Mouse (Mus musculus) forebrain, postnatal 0 days (tissue): ENCODE results near the gene Mlh3. TPM values are rescaled to one million over a fixed set of nuclear protein-coding genes. Genes with fewer than 3 reads are reported as not detected.

Experiments used
- ATAC-seq: fragments of 200-750 bp; cut with Nextera tagmentation; 2 replicates; pipeline ENCODE4 v1.8.0; 2017; ENCODE audit warnings: mild to moderate bottlenecking, moderate library complexity
- DNase-seq: peaks from one replicate; pipeline ENCODE4 v3.0.0-alpha.2; 2015
- H3K27ac ChIP-seq: fragments of 300-500 bp; sonication (generic); 2 replicates; pipeline ENCODE4 v1.5.1; 2014; ENCODE audit warnings: low read depth, mild to moderate bottlenecking, antibody characterized with exemption, low read length, moderate library complexity, mixed read lengths
- H3K27me3 ChIP-seq: fragments of 300-500 bp; sonication (generic); 2 replicates; pipeline ENCODE4 v1.6.1; 2014; ENCODE audit warnings: mild to moderate bottlenecking, low read length, mixed read lengths; ENCODE audit not compliant: insufficient read depth
- H3K36me3 ChIP-seq: fragments of 300-500 bp; sonication (generic); 2 replicates; pipeline ENCODE4 v1.6.1; 2014; ENCODE audit warnings: mild to moderate bottlenecking, moderate library complexity; ENCODE audit not compliant: insufficient read depth
- H3K4me1 ChIP-seq: fragments of 300-500 bp; sonication (generic); 2 replicates; pipeline ENCODE4 v1.6.1; 2014; ENCODE audit warnings: antibody characterized with exemption; ENCODE audit not compliant: insufficient read depth
- H3K4me2 ChIP-seq: fragments of 300-500 bp; sonication (generic); 2 replicates; pipeline ENCODE4 v1.6.1; 2014; ENCODE audit warnings: low read depth, mild to moderate bottlenecking, moderate library complexity
- H3K4me3 ChIP-seq: fragments of 300-500 bp; sonication (generic); 2 replicates; pipeline ENCODE4 v1.5.1; 2014; ENCODE audit warnings: low read depth, low read length, mixed read lengths
- H3K9ac ChIP-seq: fragments of 300-500 bp; sonication (generic); 2 replicates; pipeline ENCODE4 v1.6.1; 2014; ENCODE audit warnings: mild to moderate bottlenecking
- H3K9me3 ChIP-seq: fragments of 300-500 bp; sonication (generic); 2 replicates; pipeline ENCODE4 v1.6.1; 2016; ENCODE audit warnings: low read length
- CTCF ChIP-seq: sonication (generic); IDR thresholded peaks from 2 replicates; pipeline ENCODE4 v1.5.1; 2016; ENCODE audit warnings: antibody characterized with exemption, control low read depth, low read depth
- WGBS: fragments of 180-500 bp; shearing (Covaris S2); extraction: QIAGEN DNeasy Blood & Tissue Kit; methylation state at CpG from one replicate; pipeline ENCODE4 v1.1.7; 2014; 5-methylcytosine and 5-hydroxymethylcytosine counted together
- polyA plus RNA-seq: library from polyadenylated mRNA; unstranded; fragments of >200 nt; fragmentation: Nextera tagmentation; extraction: Ambion mirVana; gene quantifications from 2 replicates; pipeline ENCODE4 v1.2.1, GENCODE M21; 2015
- total RNA-seq: library from RNA; depleted of rRNA; stranded (reverse); fragments of >200 nt; gene quantifications from 2 replicates; pipeline ENCODE4 v1.2.3, GENCODE M21; 2014

Mlh3 gene
- total and polyA plus RNA-seq, 2 experiments from 2014 or later: 5.8 to 10.5 TPM

DNA sequence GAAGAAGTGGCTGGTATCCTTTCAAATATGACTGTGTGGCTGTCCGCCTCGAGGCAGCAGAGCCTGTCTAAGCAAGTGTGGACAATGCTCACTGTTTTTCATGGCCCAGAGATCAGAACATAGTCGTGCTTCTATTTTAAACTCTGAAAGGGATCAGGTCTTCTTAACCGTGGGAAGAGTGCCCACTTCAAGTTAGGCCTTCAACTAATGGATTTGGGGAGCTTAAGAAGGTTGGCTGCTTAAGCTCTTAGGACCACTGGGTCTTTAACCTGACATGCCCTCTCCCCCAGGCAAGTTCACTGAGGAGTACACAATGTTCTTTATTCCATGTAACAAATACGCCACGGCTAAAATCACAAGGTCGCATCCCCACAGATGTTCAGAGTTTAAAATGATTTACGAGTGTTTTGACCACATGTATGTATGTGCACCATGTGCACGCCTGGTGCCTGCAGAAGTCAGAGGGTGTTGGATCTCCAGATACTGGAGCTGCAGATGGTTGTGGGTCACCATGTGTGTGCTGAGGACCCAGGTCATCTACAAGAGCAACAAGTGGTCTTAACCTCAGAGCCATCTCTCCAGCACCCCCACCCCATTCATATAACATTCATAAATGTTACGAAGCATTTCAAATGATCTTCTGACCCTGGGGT, 27.1 kb upstream of the Mlh3 start:
- WGBS: 78% methylated on average over 10 of the region's 10 CpGs
- peaks cover 26% of the 10 kb centered on the region for H3K36me3 ChIP-seq
- no peak overlapping the region for H3K27ac ChIP-seq
- DNase-seq: no peak
- no peak for TF ChIP-seq CTCF
- H3K4me1 ChIP-seq: no peaks in the 10 kb centered on the region
- H3K4me3 ChIP-seq: no peak overlapping the region
- no peak overlapping the region for H3K4me2 ChIP-seq
- H3K9me3 ChIP-seq: no peaks in the 10 kb centered on the region
- H3K9ac ChIP-seq: no peak overlapping the region
- H3K27me3 ChIP-seq: no peaks in the 10 kb centered on the region
- ATAC-seq: no peak

DNA sequence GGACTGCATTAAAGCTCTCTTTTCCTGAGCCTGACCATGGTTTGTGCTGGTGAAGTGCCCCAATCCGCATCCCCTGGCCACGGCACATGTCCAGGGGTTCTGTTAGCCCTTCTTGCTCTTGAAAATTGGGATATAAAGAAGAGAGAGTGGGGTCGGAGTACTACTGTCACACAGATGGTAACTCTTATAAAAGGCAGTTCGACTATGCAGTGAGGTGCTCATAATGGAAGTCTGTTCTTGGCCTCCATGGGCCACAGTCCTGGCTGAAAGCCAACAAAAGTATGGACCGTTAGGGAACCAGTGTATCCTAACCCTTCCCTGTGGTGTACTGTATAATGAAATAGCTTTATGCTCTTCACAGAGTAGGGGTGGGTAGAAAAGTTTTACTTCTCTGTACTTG, 26.5 kb upstream of the Mlh3 start:
- Histone ChIP-seq H3K27ac (no peak overlapping the region), H3K36me3 (peaks cover 22% of the 10 kb centered on the region), H3K27me3 (no peaks in the 10 kb centered on the region), H3K4me1 (no peaks in the 10 kb centered on the region), H3K9ac (no peak overlapping the region), H3K9me3 (no peaks in the 10 kb centered on the region), H3K4me3 (no peak overlapping the region), H3K4me2 (no peak overlapping the region)
- ATAC-seq (no peak), DNase-seq (no peak)
- WGBS: 76% methylated on average over 5 of the region's 5 CpGs
- no peak for TF ChIP-seq CTCF

DNA sequence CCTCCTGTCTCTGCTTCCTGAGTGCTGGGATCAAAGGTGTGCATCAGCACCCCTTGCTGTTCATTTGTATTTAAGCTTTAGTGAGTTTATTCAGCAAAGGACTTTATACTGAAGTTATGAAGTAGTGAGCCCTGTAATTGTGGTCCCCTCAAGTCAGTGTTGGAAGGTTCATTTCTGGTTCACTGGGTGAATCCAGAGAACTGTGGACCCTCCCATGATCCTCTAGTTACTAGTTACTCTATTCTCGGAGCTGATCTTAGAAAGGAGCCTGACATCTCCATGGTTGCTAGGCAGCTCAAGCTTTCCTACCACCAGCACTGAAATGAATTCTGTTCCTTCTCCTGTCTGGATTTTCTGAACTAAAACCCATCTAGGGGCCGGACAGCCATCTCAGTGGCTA, 25.1 kb upstream of the Mlh3 start:
- Histone ChIP-seq H3K4me2 (no peak overlapping the region), H3K4me1 (no peaks in the 10 kb centered on the region), H3K9me3 (no peaks in the 10 kb centered on the region), H3K4me3 (no peak overlapping the region), H3K27ac (no peak overlapping the region), H3K9ac (no peak overlapping the region), H3K27me3 (no peaks in the 10 kb centered on the region), H3K36me3 (peaks cover 8% of the 10 kb centered on the region)
- no peak for TF ChIP-seq CTCF
- ATAC-seq: no peak
- 91% methylated on average over 2 of the region's 2 CpGs for WGBS
- no peak for DNase-seq

DNA sequence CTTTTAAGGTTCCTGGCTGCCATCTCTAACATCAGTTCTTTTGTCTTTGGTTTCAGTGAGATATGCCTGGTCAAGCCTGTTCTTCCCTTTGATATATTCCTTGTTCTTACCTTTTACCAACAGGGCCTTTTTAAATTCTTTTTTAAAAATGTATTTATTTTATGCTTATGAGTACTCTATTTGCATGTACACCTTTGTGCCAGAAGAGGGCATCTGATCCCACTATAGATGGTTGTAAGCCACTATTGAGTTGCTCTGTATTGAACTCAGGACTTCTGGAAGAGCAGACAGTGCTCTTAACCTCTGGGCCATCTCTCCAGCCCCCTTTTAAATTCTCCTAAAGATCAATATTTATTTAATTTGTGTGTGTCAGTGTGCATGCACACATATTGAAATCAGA, 22.5 kb upstream of the Mlh3 start:
- Histone ChIP-seq H3K27ac (no peak overlapping the region), H3K4me2 (no peak overlapping the region), H3K27me3 (no peaks in the 10 kb centered on the region), H3K4me3 (no peak overlapping the region), H3K36me3 (no peaks in the 10 kb centered on the region), H3K9ac (no peak overlapping the region), H3K9me3 (no peaks in the 10 kb centered on the region), H3K4me1 (0 out of 2 replicates have a peak, but pooled peaks cover 5% of the 10 kb centered on the region)
- ATAC-seq (no peak), DNase-seq (no peak)
- no peak for TF ChIP-seq CTCF

DNA sequence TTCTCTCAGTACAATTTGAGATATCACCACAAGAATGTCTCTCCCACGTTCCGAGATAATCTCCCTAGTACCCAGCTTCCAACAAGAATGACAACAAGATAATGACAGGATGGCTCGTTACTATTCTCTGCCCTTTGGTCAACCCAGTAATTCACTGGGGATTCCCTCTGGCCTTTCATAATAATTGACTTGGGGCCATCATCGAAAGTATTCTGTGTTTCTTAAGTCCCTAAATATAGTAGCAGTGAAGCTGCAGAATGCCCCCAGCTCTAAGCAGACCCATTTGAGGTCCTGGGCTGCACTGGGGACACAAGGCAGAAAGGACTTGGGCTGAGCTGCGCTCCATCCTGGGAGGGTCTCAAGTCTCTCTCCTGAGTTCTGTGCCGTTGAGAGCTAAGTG, 21.9 kb upstream of the Mlh3 start:
- H3K9me3 ChIP-seq: no peaks in the 10 kb centered on the region
- DNase-seq: no peak
- no peak overlapping the region for H3K9ac ChIP-seq

DNA sequence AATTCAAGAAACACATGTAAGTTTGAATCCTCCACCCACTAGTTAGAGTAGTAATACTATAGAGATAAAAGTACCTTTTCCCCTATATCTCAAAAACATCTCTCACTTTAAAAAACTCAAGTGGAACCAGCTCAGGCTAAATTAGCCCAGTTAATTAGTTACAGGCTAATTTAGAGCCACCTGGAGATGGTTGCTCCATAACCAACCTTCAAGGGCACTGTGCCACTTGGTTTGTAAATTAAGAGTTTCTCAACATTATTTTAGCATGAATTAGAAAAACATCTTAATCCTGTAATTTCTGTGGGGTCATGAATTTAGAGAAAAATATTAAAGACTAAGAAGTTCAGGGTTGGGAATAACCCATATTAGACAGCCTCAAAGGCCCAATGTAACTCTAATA, 21.1 kb upstream of the Mlh3 start:
- TF ChIP-seq CTCF: no peak
- Histone ChIP-seq H3K9ac (no peak overlapping the region), H3K4me2 (no peak overlapping the region), H3K27ac (no peak overlapping the region), H3K4me3 (no peak overlapping the region), H3K9me3 (no peaks in the 10 kb centered on the region), H3K27me3 (no peaks in the 10 kb centered on the region), H3K36me3 (no peaks in the 10 kb centered on the region), H3K4me1 (0 out of 2 replicates have a peak, but pooled peaks cover 5% of the 10 kb centered on the region)
- ATAC-seq (no peak), DNase-seq (no peak)

More for the DNA sequence above, 21.9 kb upstream of the Mlh3 start:
- 79% methylated on average over 6 of the region's 6 CpGs for WGBS
- Histone ChIP-seq H3K36me3 (no peaks in the 10 kb centered on the region), H3K4me3 (no peak overlapping the region), H3K4me1 (0 out of 2 replicates have a peak, but pooled peaks cover 5% of the 10 kb centered on the region), H3K27ac (no peak overlapping the region), H3K27me3 (no peaks in the 10 kb centered on the region), H3K4me2 (no peak overlapping the region)
- ATAC-seq: no peak
- no peak for TF ChIP-seq CTCF

DNA sequence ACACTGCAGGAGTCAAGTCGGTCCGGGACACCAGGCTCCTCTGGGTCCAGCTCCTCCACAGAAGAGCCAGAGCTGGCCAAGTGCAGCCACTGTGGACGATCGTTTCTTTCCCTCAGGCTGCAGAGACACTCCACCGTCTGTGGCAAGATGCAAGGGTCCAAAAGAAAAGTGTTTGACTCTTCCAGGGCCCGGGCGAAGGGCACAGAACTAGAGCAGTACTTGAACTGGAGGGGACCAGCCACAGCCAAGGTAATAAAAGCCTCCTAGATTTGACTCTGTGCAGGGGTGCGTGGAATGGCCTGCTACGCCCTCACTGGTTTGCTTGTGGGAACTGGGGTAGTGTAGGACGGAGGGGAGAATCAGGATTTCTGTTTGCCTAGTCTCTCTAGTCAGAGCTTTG, 20.2 kb upstream of the Mlh3 start:
- no peak for TF ChIP-seq CTCF
- DNase-seq: no peak
- Histone ChIP-seq H3K27ac (no peak overlapping the region), H3K9ac (no peak overlapping the region), H3K4me3 (no peak overlapping the region), H3K27me3 (no peaks in the 10 kb centered on the region), H3K9me3 (no peaks in the 10 kb centered on the region), H3K4me1 (0 out of 2 replicates have a peak, but pooled peaks cover 5% of the 10 kb centered on the region), H3K36me3 (no peaks in the 10 kb centered on the region), H3K4me2 (no peak overlapping the region)
- ATAC-seq: no peak
- 86% methylated on average over 10 of the region's 10 CpGs for WGBS
